Mouse (Mus musculus): Measurements from ENCODE around the gene Noto.
"Not testable (repeated sequence)": the region's sequence is repeated elsewhere in the genome, so short reads cannot be mapped to it uniquely, and the experiment has no call there.

Noto gene

GRCm38 (mm10) chr6:85431842-85432431, 8.3 kb downstream of the Noto start, which contains the start of gene Smyd5:
Smyd5 (plus strand) TSS chr6:85431989.
- DNase-seq (ENCODE audit: low spot score) = peak; percentile 51

- no peak for DNase-seq (ENCODE audit: low spot score)
Measured at GRCm38 (mm10) chr6:85433865-85434264, 10.2 kb downstream of the Noto start.

GRCm38 (mm10) chr6:85436204-85436603, 12.5 kb downstream of the Noto start:
- DNase-seq (ENCODE audit: low spot score) = no peak

DNA sequence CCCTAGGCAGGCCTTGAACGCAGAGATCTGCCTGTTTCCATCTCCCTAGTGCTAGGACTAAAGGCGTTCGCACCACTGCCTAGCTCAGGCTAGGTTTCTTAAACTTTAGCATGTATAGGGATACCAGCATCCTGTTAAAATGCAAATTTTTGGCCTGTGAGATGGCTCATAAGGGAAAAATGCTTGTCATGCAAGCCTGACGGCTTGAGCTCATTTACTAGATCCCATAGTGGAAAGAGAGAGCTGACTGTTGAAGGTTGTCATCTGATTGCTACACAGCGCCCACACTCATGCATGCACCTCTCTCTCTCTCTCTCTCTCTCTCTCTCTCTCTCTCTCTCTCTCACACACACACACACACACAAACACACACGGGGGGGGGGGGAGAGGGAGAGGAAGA, 12.9 kb downstream of the Noto start:
- DNase-seq (ENCODE audit: low spot score) = no peak

- DNase-seq (ENCODE audit: low spot score) = no peak
Measured at GRCm38 (mm10) chr6:85441142-85441541, 17.5 kb downstream of the Noto start.

- no peak for DNase-seq (ENCODE audit: low spot score)
Measured at GRCm38 (mm10) chr6:85443488-85444233, 20.0 kb downstream of the Noto start.

GRCm38 (mm10) chr6:85444266-85444965, 20.7 kb downstream of the Noto start:
- no peak for DNase-seq (ENCODE audit: low spot score)

DNA sequence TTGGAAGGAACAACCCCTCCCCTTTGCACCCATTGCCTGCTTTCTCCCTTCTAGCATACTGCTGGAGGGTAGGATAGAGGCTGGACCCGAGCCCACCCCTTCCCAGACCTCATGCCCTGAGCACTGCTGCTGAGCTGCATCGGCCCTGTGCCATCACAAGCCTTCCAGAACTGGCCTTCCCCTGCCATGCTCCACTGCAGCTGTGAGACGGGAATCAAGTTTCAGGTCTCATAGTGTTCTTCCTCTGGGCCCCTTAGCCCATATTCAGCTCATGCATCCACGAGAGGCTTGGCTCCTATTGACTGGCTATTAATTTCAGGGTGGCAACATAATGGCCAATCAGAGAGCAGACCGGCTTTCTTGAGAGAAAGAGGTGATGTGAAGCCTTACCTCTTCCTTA, 21.6 kb downstream of the Noto start:
- no peak for DNase-seq (ENCODE audit: low spot score)

DNA sequence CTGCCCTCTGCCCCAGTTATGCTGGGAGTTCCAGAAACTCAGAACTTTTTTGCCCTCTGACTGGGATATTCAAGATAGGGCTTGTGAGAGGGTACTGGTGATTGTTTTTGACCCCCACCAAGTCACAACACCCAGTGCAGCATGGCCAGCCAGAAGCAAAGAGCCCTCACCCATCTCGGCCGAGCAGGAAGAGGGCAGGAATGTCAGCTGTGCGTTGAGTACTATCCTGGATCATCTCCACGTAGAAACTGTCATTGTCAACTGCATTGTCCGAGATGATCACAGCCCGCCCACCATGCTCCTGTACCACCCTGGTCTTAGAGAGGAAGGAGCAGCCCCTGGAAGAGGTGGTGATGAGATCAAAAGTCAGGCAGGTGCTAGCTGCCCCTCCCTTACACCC, 23.7 kb downstream of the Noto start:
- no peak for DNase-seq (ENCODE audit: low spot score)

- not testable (repeated sequence) for DNase-seq (ENCODE audit: low spot score)
Measured at GRCm38 (mm10) chr6:85450140-85450539, 26.5 kb downstream of the Noto start.

- DNase-seq (ENCODE audit: low spot score) = peak; percentile 98
Measured at GRCm38 (mm10) chr6:85450697-85451663, 27.3 kb downstream of the Noto start, which contains the start of gene Cct7. Cct7 (plus strand) TSS chr6:85451514.

DNA sequence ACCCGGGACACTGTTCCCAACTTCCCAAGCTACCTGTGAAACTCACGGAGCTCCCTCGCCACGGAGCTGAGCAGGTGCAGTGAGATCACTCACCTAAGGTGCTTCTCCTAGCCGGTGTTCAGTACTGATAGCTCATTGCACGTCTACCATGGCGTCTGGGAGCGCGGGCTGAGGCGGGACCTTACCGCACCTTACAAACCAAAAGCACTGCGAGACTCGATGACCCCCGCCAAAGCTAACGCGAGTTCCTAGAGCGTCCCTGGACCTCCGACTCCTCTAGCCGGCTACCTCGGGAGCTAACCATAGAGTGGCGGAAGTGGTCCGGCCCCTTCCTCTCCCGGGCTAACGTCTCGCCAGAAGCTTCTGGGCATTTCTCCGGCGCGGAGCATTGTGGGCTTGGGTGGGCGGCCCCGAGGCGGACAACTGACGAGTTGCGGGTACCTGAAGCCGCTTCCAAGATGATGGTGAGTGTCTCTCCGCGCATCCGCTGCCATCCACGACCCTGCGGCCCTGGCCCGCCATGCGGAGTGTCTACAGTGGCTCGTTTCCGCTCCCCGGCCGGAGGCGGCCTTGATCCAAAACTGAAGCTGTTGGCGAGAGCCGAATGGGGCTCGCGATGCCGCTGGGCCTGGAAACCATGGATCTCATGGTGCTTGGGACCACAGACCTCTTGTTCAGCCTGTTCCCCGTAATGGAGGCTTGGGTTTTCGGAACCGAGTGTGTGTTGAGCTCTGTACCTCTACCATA, 28.2 kb downstream of the Noto start, which contains the start of gene Pradc1:
Gene Pradc1, minus strand, starts transcription at position 307 of the 747 bp plus-strand sequence.
- DNase-seq (ENCODE audit: low spot score) = peak; percentile 95

- DNase-seq (ENCODE audit: low spot score) = no peak
Measured at GRCm38 (mm10) chr6:85452411-85452665, 28.7 kb downstream of the Noto start.

- no peak for DNase-seq (ENCODE audit: low spot score)
Measured at GRCm38 (mm10) chr6:85452816-85453215, 29.1 kb downstream of the Noto start.

DNA sequence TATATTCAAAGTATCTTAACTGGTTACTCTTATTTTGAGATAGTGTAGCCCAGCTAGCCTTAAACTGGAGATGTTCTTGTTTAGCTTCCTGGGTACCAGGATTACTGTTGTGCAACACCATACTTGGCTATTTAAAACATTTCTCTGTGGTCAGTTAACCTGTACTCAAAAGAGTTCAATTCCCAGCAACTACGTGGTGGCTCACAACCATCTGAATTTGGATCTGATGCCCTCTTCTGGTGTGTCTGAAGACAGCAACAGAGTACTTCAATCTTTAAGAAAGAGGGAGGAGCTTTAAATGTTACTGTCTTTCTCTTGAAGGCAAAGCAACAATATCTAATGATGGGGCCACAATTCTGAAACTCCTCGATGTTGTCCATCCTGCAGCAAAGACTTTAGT, 35.9 kb downstream of the Noto start:
- DNase-seq (ENCODE audit: low spot score) = no peak

DNA sequence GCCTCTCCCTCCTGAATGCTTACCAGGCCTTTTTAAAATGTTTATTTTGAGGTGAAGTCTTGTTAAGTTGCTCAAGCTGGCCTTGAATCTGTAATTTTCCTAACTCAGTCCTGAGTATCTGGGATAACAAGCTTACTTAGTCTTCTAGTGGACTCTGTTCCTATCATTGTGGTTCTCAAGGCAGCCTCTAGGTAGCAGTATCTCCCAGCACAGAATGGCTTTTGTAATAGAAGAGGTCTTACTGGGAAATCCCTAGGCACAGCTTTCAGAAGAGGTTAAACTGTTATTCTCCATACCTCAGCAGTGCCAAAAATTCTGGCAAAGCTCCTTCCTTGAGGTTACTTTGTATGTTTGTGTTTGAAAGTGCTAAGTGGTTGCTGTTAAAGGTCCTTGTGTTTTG, 41.7 kb downstream of the Noto start:
- DNase-seq (ENCODE audit: low spot score) = no peak

DNA sequence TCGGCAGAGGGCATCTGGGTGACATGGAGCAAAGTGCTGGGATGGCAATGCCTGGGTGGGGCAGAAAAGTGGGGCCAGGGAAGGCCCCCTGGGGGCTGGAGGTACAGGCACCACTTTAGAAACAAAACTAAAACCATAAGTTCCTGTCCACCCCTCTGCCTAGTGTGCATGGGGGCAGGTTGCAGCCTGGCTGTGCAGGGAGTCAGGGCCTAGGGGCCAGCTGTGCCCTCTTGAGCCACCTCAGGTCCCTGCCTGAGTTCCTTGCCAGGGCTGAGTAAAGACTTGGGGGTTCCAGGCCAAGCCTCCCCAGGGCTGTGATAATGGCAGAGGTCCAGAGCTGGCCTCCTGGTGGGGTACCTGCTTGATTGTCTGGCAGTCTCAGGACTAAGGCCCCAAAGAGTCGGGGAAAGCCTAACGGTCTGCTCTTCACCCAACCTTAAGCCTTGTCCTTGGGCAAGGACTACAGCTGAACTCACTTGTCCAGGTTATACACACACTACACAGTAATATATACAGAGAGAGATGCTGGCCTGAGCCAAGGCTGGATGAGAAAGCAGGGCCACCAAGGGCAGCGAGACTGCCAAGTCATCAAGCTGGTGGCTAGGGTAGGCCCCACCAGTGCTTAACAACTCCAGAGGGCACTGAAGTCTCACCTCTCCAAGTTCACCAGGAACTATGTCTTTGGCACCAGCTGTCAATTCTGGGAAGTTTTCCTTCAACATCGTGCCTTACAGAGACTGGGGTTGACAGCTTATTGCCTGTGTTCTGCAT, 46.2 kb downstream of the Noto start:
- no peak for DNase-seq (ENCODE audit: low spot score)

- DNase-seq (ENCODE audit: low spot score) = no peak
Measured at GRCm38 (mm10) chr6:85471962-85472361, 48.3 kb downstream of the Noto start.

DNA sequence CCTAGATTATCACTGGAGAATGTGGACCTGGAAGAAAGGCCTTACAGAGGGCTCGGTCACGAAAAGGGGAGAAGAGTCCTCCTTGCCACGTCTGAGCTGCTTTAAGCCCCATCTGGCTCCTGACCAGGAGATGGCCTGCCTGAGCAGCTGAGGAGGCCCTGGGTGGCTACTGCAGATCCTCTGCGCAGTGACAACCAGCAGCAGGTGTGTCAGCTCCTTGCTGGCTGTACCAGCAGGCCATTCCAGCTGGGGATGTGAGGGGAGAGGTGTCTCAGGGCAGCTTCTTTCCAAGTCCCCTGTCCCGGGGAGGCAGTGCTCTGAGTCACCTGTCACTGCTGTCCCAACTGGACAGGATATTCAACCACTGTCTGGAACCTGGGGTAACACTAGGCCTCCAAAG, 48.9 kb downstream of the Noto start:
- DNase-seq (ENCODE audit: low spot score) = no peak

DNA sequence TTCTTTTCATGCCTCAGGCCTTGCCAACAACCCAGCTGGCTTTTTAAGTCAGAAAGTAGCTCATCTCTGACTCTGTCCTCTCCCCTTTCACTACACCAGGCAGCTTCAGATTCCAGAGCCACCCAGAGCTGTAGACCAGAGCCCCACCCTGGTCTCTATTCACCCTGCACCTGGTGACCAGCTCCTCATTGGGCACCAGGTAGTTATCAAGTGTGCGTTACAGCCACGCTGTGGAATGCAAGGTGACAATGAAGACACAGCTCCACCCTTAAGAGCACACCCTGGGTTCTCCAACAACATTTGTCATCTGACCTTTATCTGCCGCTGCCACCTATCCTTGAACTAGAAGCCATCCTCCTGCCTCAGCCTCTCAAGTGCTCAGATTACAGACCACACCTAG, 51.9 kb downstream of the Noto start:
- DNase-seq (ENCODE audit: low spot score) = no peak
